22 mouse cellular contexts compared by ENCODE assay signal in the genomic region with DNA sequence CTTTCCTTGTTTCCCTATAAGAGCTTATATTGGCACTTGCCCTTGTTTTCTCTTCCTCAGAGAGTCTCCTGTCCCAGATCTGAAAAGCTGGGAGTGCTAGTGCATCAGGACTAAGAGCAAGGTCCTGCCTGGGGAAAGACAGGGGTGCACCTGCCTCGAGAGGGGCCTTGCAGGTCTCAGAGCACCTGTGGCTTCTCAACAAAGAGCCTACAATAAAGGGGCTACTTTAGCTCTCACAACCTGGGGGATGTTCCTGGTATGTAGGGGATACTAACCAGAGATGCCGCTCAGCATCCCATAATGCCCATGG. TPM values are rescaled to one million over a fixed set of nuclear protein-coding genes. Genes with fewer than 3 reads are reported as not detected.
DNase-seq lines count a peak whose midpoint lies in the region; ATAC-seq and TF ChIP-seq lines count a peak whose summit lies in the region.
"Had no signal": no experiment of that assay in that cellular context is flagged by ENCODE, and none has a peak within 500 bp of the region (broad histone marks: within the 10 kb centered on the region; RNA-seq: fewer than 3 reads in every experiment).

No protein-coding gene starts in this region.

- H3K9me3 ChIP-seq in forebrain, embryonic 11.5 days (ENCODE audit: control insufficient read depth, low read length) = no peaks in the 10 kb centered on the region
- no peaks in the 10 kb centered on the region for H3K9me3 ChIP-seq in forebrain, postnatal 0 days (ENCODE audit: low read length)
- H3K9me3 ChIP-seq in kidney, embryonic 15.5 days (replicated peaks) = no peaks in the 10 kb centered on the region
- no peaks in the 10 kb centered on the region for H3K9me3 ChIP-seq in ES-Bruce4 (replicated peaks; ENCODE audit: control insufficient read depth, insufficient read depth, low read length, poor library complexity, severe bottlenecking)
- no peaks in the 10 kb centered on the region for H3K9me3 ChIP-seq in intestine, embryonic 16.5 days (ENCODE audit: control insufficient read depth, low read length)
- H3K9me3 ChIP-seq: embryonic facial prominence, embryonic 10.5 days; G1E; heart, embryonic 13.5 days; hindbrain, embryonic 12.5 days had no signal

- TF ChIP-seq POLR2A in ES-Bruce4 (IDR thresholded peaks at IDR 0.05; ENCODE audit: insufficient read depth, low read length) = no peak
- TF ChIP-seq POLR2A in lung, adult 2 months (IDR thresholded peaks at IDR 0.05; ENCODE audit: borderline replicate concordance, extremely low read depth, low read depth, low read length) = no peak

- no peaks in the 10 kb centered on the region for H3K27me3 ChIP-seq in forebrain, embryonic 11.5 days (ENCODE audit: control insufficient read depth, insufficient read depth, low read length)
- H3K27me3 ChIP-seq in forebrain, postnatal 0 days (ENCODE audit: insufficient read depth, low read length) = no peaks in the 10 kb centered on the region
- H3K27me3 ChIP-seq in kidney, embryonic 15.5 days = no peaks in the 10 kb centered on the region
- no peaks in the 10 kb centered on the region for H3K27me3 ChIP-seq in ES-Bruce4 (ENCODE audit: control insufficient read depth, insufficient read depth, low read length, poor library complexity, severe bottlenecking)
- H3K27me3 ChIP-seq in intestine, embryonic 16.5 days (replicated peaks; ENCODE audit: control insufficient read depth, insufficient read depth, low read length) = no peaks in the 10 kb centered on the region
- H3K27me3 ChIP-seq: heart, embryonic 13.5 days; hindbrain, embryonic 12.5 days had no signal

- no peak overlapping the region for H3K9ac ChIP-seq in forebrain, embryonic 11.5 days (ENCODE audit: low read length)
- H3K9ac ChIP-seq in forebrain, postnatal 0 days = no peak overlapping the region
- H3K9ac ChIP-seq in kidney, embryonic 15.5 days = no peak overlapping the region
- no peak overlapping the region for H3K9ac ChIP-seq in ES-Bruce4 (ENCODE audit: low read depth, poor library complexity, severe bottlenecking)
- H3K9ac ChIP-seq in intestine, embryonic 16.5 days (ENCODE audit: low read depth, low read length) = no peak overlapping the region
- H3K9ac ChIP-seq: heart, embryonic 13.5 days; hindbrain, embryonic 12.5 days had no signal

- 75% methylated on average over 2 of the region's 2 CpGs for WGBS in forebrain, embryonic 11.5 days
- WGBS in forebrain, postnatal 0 days = 64% methylated on average over 2 of the region's 2 CpGs
- 45% methylated on average over 2 of the region's 2 CpGs for WGBS in kidney, embryonic 15.5 days
- 63% methylated on average over 2 of the region's 2 CpGs for WGBS in intestine, embryonic 16.5 days
- 73% methylated on average over 2 of the region's 2 CpGs for WGBS in lung, adult 2 months

- no peak overlapping the region for H3K4me3 ChIP-seq in forebrain, embryonic 11.5 days (ENCODE audit: low read depth, low read length)
- H3K4me3 ChIP-seq in forebrain, postnatal 0 days (ENCODE audit: low read depth, low read length) = no peak overlapping the region
- no peak overlapping the region for H3K4me3 ChIP-seq in kidney, embryonic 15.5 days (replicated peaks)
- no peak overlapping the region for H3K4me3 ChIP-seq in ES-Bruce4 (ENCODE audit: low read depth, low read length)
- H3K4me3 ChIP-seq in intestine, embryonic 16.5 days (ENCODE audit: low read length) = no peak overlapping the region
- H3K4me3 ChIP-seq in lung, adult 2 months (replicated peaks; ENCODE audit: extremely low read depth, low read depth, low read length) = no peak overlapping the region
- H3K4me3 ChIP-seq: embryonic facial prominence, embryonic 10.5 days; heart, embryonic 13.5 days; hindbrain, embryonic 12.5 days had no signal

- no peak overlapping the region for H3K27ac ChIP-seq in forebrain, embryonic 11.5 days (ENCODE audit: low read depth, low read length)
- no peak overlapping the region for H3K27ac ChIP-seq in forebrain, postnatal 0 days (ENCODE audit: low read depth, low read length)
- 0 out of 2 replicates have a peak overlapping the region, but pooled peaks have one; percentile 51 for H3K27ac ChIP-seq in kidney, embryonic 15.5 days
- peak overlapping the region; percentile 90 for H3K27ac ChIP-seq in ES-Bruce4 (ENCODE audit: insufficient read depth, low read length)
- H3K27ac ChIP-seq in intestine, embryonic 16.5 days (ENCODE audit: low read length) = peak overlapping the region; percentile 77
- H3K27ac ChIP-seq: embryonic facial prominence, embryonic 10.5 days; heart, embryonic 13.5 days; hindbrain, embryonic 12.5 days had no signal

- H3K4me1 ChIP-seq in forebrain, embryonic 11.5 days (replicated peaks; ENCODE audit: control insufficient read depth, insufficient read depth, low read length) = 0 out of 2 replicates have a peak, but pooled peaks cover 4% of the 10 kb centered on the region
- H3K4me1 ChIP-seq in forebrain, postnatal 0 days (ENCODE audit: insufficient read depth) = no peaks in the 10 kb centered on the region
- peaks cover 15% of the 10 kb centered on the region for H3K4me1 ChIP-seq in kidney, embryonic 15.5 days
- H3K4me1 ChIP-seq in ES-Bruce4 (ENCODE audit: control insufficient read depth, insufficient read depth, low read length) = peaks cover 7% of the 10 kb centered on the region
- H3K4me1 ChIP-seq in intestine, embryonic 16.5 days (ENCODE audit: control insufficient read depth, insufficient read depth, low read length) = peaks cover 20% of the 10 kb centered on the region
- no peaks in the 10 kb centered on the region for H3K4me1 ChIP-seq in lung, adult 2 months (ENCODE audit: control insufficient read depth, insufficient read depth, low read length)

- no peak for TF ChIP-seq CTCF in forebrain, postnatal 0 days (IDR thresholded peaks at IDR 0.05; ENCODE audit: low read depth)
- TF ChIP-seq CTCF in ES-Bruce4 (IDR thresholded peaks at IDR 0.05; ENCODE audit: low read depth, low read length) = no peak
- no peak for TF ChIP-seq CTCF in lung, adult 2 months (IDR thresholded peaks at IDR 0.05; ENCODE audit: insufficient read depth, low read length)

- no peak for ATAC-seq in forebrain, embryonic 11.5 days (replicated peaks; ENCODE audit: low FRiP score)
- ATAC-seq in forebrain, postnatal 0 days = no peak
- no peak for ATAC-seq in kidney, embryonic 15.5 days (replicated peaks; ENCODE audit: low FRiP score)
- no peak; the same call in 1 of the 2 replicates for ATAC-seq in intestine, embryonic 16.5 days
- ATAC-seq: forebrain, embryonic 14.5 days; hindbrain, embryonic 16.5 days had no signal

- TF ChIP-seq EP300 in ES-Bruce4 (IDR thresholded peaks at IDR 0.05; ENCODE audit: insufficient read depth, low read depth, low read length) = no peak

- peak; percentile 19 for DNase-seq in forebrain, embryonic 11.5 days (ENCODE audit: low spot score)
- DNase-seq in forebrain, postnatal 0 days = no peak
- DNase-seq in kidney, adult 8-10 months = no peak
- DNase-seq in lung, adult 2 months = no peak
- DNase-seq in urinary bladder, adult 2 months (ENCODE audit: low spot score) = no peak
- DNase-seq: adrenal gland, postnatal 10 days; cerebellum, adult 18-20 months; cerebellum, postnatal 10 days; gastrocnemius, postnatal 10 days; heart, postnatal 36 days; kidney, adult 11 months had no signal

- H3K36me3 ChIP-seq in forebrain, embryonic 11.5 days (ENCODE audit: control insufficient read depth, insufficient read depth, low read length) = no peaks in the 10 kb centered on the region
- H3K36me3 ChIP-seq in forebrain, postnatal 0 days (ENCODE audit: insufficient read depth) = no peaks in the 10 kb centered on the region
- H3K36me3 ChIP-seq in kidney, embryonic 15.5 days = no peaks in the 10 kb centered on the region
- no peaks in the 10 kb centered on the region for H3K36me3 ChIP-seq in ES-Bruce4 (ENCODE audit: control insufficient read depth, insufficient read depth, low read length, poor library complexity, severe bottlenecking)
- H3K36me3 ChIP-seq in intestine, embryonic 16.5 days (ENCODE audit: control insufficient read depth, insufficient read depth, low read length) = no peaks in the 10 kb centered on the region
- H3K36me3 ChIP-seq: embryonic facial prominence, embryonic 10.5 days; G1E; heart, embryonic 13.5 days; hindbrain, embryonic 12.5 days had no signal

- H3K4me2 ChIP-seq in forebrain, embryonic 11.5 days (ENCODE audit: low read depth, low read length, severe bottlenecking) = no peak overlapping the region
- H3K4me2 ChIP-seq in forebrain, postnatal 0 days (ENCODE audit: low read depth) = no peak overlapping the region
- no peak overlapping the region for H3K4me2 ChIP-seq in kidney, embryonic 15.5 days
- no peak overlapping the region for H3K4me2 ChIP-seq in intestine, embryonic 16.5 days (ENCODE audit: low read depth, low read length)
- H3K4me2 ChIP-seq: heart, embryonic 13.5 days; hindbrain, embryonic 12.5 days had no signal

RNA-seq across cellular contexts. Expression of gene Slc5a11, which starts 6.0 kb away (rescaled TPM):
- not detected in 2 replicates for polyA plus RNA-seq in forebrain, embryonic 11.5 days (2014; fragmentation: Nextera tagmentation; extraction: Ambion mirVana)
- total RNA-seq in forebrain, postnatal 0 days (2014; rRNA removed) = 0.23 and 0.29 TPM in 2 replicates
- 0.15 and 0.17 TPM in 2 replicates for polyA plus RNA-seq in forebrain, postnatal 0 days (2015; fragmentation: Nextera tagmentation; extraction: Ambion mirVana)
- 2.5 and 3.1 TPM in 2 replicates for polyA plus RNA-seq in kidney, embryonic 15.5 days (2015; fragmentation: Nextera tagmentation; extraction: Ambion mirVana)
- polyA plus RNA-seq in ES-Bruce4 (2011; ENCODE audit: insufficient read depth, insufficient read length, low read depth, missing spikeins) = 2.3 TPM in 2 replicates
- 25.3 and 39.3 TPM in 2 replicates for polyA plus RNA-seq in intestine, embryonic 16.5 days (2015; fragmentation: Nextera tagmentation; extraction: Ambion mirVana)
- 0.17 and 1.2 TPM in 2 replicates for polyA plus RNA-seq in lung, adult 2 months (2012; rRNA removed)
- polyA plus RNA-seq in urinary bladder, adult 2 months (2012; rRNA removed) = 0.39 and 0.41 TPM in 2 replicates
- total RNA-seq: adrenal gland, postnatal 10 days; G1E; gastrocnemius, postnatal 10 days; gastrocnemius, postnatal 4 days; heart, adult 8-10 months; heart, postnatal 36 days had no signal
- polyA plus RNA-seq: G1E; hindbrain, embryonic 12.5 days had no signal

Comparison
In these comparisons a context has a peak if more than half of its experiments do, and no peak if none do; other contexts are left out.
1. H3K27ac ChIP-seq: peak in kidney, embryonic 15.5 days (single experiment), ES-Bruce4 (single experiment) and intestine, embryonic 16.5 days (single experiment); none in forebrain, embryonic 11.5 days (single experiment) and forebrain, postnatal 0 days (single experiment).